Mouse (Mus musculus) ES-E14 (cell line): ENCODE data around the gene Stxbp6. TPM values are rescaled to one million over a fixed set of nuclear protein-coding genes. Genes with fewer than 3 reads are reported as not detected.

Experiments
- DNase-seq: peaks from one replicate; pipeline ENCODE4 v3.0.0-alpha.2; 2013; ENCODE audit warnings: low read depth, low spot score
- H3K27ac ChIP-seq: 2 replicates; pipeline ENCODE4 v1.5.1; 2012; ENCODE audit warnings: low read depth, mild to moderate bottlenecking, low read length, moderate library complexity, mixed read lengths; ENCODE audit not compliant: poor library complexity, insufficient read depth, severe bottlenecking
- H3K36me3 ChIP-seq: 2 replicates; pipeline ENCODE4 v1.6.1; 2012; ENCODE audit warnings: mild to moderate bottlenecking, low read length, moderate library complexity, mixed read lengths; ENCODE audit not compliant: control insufficient read depth, poor library complexity, insufficient read depth, severe bottlenecking
- H3K4me1 ChIP-seq, 2 experiments: fragments of 150-350 bp in 1 of 2; sonication (generic) in 1 of 2; 2 replicates each; pipeline ENCODE4 v1.6.1; 2012; ENCODE audit warnings: low read length in 2 of 2, mild to moderate bottlenecking in 1 of 2, mixed read lengths in 1 of 2; ENCODE audit not compliant: control insufficient read depth in 2 of 2, insufficient read depth in 2 of 2, poor library complexity in 1 of 2
- H3K4me3 ChIP-seq, 2 experiments: fragments of 150-350 bp in 1 of 2; sonication (generic) in 1 of 2; 2 replicates each; pipeline ENCODE4 v1.5.1; 2012; ENCODE audit warnings: low read length in 2 of 2, low read depth in 1 of 2, mild to moderate bottlenecking in 1 of 2, mixed read lengths in 1 of 2; ENCODE audit not compliant: insufficient read depth in 1 of 2, poor library complexity in 1 of 2, severe bottlenecking in 1 of 2
- H3K9ac ChIP-seq: 2 replicates; pipeline ENCODE4 v1.6.1; 2012; ENCODE audit warnings: low read depth, mild to moderate bottlenecking, low read length, mixed read lengths; ENCODE audit not compliant: poor library complexity, insufficient read depth, severe bottlenecking
- H3K9me3 ChIP-seq: fragments of 150-350 bp; sonication (generic); 2 replicates; pipeline ENCODE4 v1.6.1; 2012; ENCODE audit warnings: low read depth, mild to moderate bottlenecking, low read length; ENCODE audit not compliant: control insufficient read depth, insufficient read depth
- CHD2 ChIP-seq: IDR thresholded peaks from 2 replicates; pipeline ENCODE4 v1.6.1; 2014; ENCODE audit warnings: mild to moderate bottlenecking, low read depth, low read length, inconsistent platforms
- HCFC1 ChIP-seq: IDR thresholded peaks from 2 replicates; pipeline ENCODE4 v1.6.1; 2012; ENCODE audit warnings: low read length, inconsistent platforms, borderline replicate concordance; ENCODE audit not compliant: insufficient read depth
- MAFK ChIP-seq: IDR thresholded peaks from 2 replicates; pipeline ENCODE4 v1.6.1; 2014; ENCODE audit warnings: mild to moderate bottlenecking, low read depth, low read length, inconsistent platforms; ENCODE audit not compliant: insufficient read depth
- ZC3H11A ChIP-seq: IDR thresholded peaks from 2 replicates; pipeline ENCODE4 v1.6.1; 2012; ENCODE audit warnings: low read depth, mild to moderate bottlenecking, inconsistent platforms, low read length, borderline replicate concordance
- ZNF384 ChIP-seq: IDR thresholded peaks from 2 replicates; pipeline ENCODE4 v1.6.1; 2012; ENCODE audit warnings: low read depth, low read length, inconsistent platforms
- in situ Hi-C, 2 experiments: fragments of 600-800 bp; cut with MboI; formaldehyde crosslinking; loops; one replicate each; pipeline ENCODE4 v1.15.1; 2025; ENCODE audit warnings: low sequenced_read_pairs in 2 of 2, inconsistent platforms in 1 of 2; ENCODE audit not compliant: unreplicated experiment in 2 of 2
- total RNA-seq: library from RNA; depleted of rRNA; stranded (reverse); fragments of 300-350 nt; gene quantifications from 2 replicates; pipeline ENCODE4 v1.2.3, GENCODE M21; 2012

Stxbp6 gene
- total RNA-seq, 1 experiment, result 0.76 TPM

GRCm38 (mm10) chr12:44872697-44873096, 201.8 kb downstream of the Stxbp6 start:
- H3K9me3 ChIP-seq, result no peaks in the 10 kb centered on the region
- H3K36me3 ChIP-seq, result no peaks in the 10 kb centered on the region
- no peak overlapping the region for H3K9ac ChIP-seq
- no peak overlapping the region for H3K4me3 ChIP-seq
- in situ Hi-C loops, result no loop called here
- no peak for TF ChIP-seq HCFC1
- no peak for TF ChIP-seq ZNF384
- TF ChIP-seq ZC3H11A, result no peak
- H3K4me1 ChIP-seq, result no peaks in the 10 kb centered on the region
- no peak overlapping the region for H3K27ac ChIP-seq
- DNase-seq, result no peak

GRCm38 (mm10) chr12:44865442-44865841, 209.1 kb downstream of the Stxbp6 start:
- in situ Hi-C loops, result no loop called here
- H3K9me3 ChIP-seq, result no peaks in the 10 kb centered on the region
- DNase-seq, result no peak

DNA sequence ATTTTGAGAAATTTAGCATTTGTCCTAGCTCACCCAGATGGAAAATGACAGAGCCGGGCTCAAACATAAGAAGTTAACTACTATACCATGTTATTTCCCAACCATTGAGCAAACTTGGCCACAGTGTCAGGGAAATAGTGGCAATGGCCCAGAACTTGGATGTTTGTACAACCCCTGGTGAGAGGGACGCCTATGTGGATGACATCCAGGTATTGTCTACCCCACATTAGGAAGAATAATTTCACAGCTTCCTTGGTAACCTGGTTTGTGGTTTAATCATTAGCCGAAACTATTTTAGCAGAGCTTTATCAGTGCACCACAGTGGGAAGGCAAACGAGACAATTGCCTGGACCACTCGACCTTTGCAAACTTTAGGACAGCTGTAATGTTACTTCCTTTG, 215.1 kb downstream of the Stxbp6 start:
- H3K9ac ChIP-seq, result no peak overlapping the region
- no peaks in the 10 kb centered on the region for H3K9me3 ChIP-seq
- no peaks in the 10 kb centered on the region for H3K36me3 ChIP-seq
- TF ChIP-seq CHD2 (no peak), HCFC1 (no peak), ZNF384 (no peak), MAFK (no peak), ZC3H11A (no peak)
- no peak overlapping the region for H3K4me3 ChIP-seq
- no peak overlapping the region for H3K27ac ChIP-seq
- H3K4me1 ChIP-seq, result no peaks in the 10 kb centered on the region
- in situ Hi-C loops, result no loop called here
- no peak for DNase-seq

More at GRCm38 (mm10) chr12:44865442-44865841, 209.1 kb downstream of the Stxbp6 start:
- Histone ChIP-seq H3K9ac (no peak overlapping the region), H3K4me3 (no peak overlapping the region), H3K36me3 (no peaks in the 10 kb centered on the region), H3K27ac (no peak overlapping the region), H3K4me1 (no peaks in the 10 kb centered on the region)
- no peak for TF ChIP-seq ZC3H11A
- no peak for TF ChIP-seq HCFC1

DNA sequence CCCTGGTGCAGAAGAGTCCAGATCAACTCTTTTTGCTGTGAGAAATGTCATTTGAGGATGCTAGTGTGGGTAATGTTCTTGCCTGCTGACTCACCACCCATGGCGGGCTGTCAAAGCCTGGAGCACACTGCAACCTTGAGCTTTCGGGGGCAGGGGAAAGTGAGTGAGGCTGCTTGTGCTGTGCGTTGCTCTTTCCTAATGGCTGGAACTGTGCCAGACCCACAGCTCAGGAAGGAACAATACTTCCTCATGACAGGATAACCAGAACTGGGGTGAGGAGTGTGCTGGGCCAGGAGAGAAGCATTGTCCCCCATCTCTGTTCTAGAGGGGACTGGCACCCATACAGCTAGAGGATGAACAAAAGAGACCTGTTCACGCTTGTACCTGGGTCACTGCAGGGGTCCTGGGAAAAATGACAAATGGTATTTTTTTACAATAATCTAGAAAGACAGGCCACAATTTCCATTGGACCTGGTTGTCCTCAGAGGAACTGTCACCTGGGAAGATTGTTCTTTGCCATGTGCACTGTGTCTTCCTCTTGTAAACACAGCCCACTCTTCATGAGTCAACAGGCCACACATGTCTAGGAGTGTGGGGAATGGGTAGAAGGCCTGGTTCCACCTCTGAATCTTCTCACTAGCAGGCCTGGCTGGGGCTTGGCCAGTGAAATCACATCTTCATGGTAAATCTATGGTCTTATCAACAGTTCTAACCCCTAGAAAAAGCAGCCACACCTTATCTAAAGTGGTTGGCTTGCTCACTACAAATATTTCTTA, 216.2 kb downstream of the Stxbp6 start:
- no peaks in the 10 kb centered on the region for H3K4me1 ChIP-seq
- no peak overlapping the region for H3K9ac ChIP-seq
- H3K36me3 ChIP-seq, result no peaks in the 10 kb centered on the region
- no peak overlapping the region for H3K27ac ChIP-seq
- no peak overlapping the region for H3K4me3 ChIP-seq
- no peak for TF ChIP-seq ZNF384
- no peak for TF ChIP-seq ZC3H11A
- TF ChIP-seq MAFK, result no peak
- no peak for TF ChIP-seq CHD2
- no peak for TF ChIP-seq HCFC1
- H3K9me3 ChIP-seq, result no peaks in the 10 kb centered on the region
- DNase-seq, result no peak
- in situ Hi-C loops, result no loop called here

GRCm38 (mm10) chr12:44852024-44852423, 222.5 kb downstream of the Stxbp6 start:
- TF ChIP-seq ZC3H11A (no peak), ZNF384 (no peak), HCFC1 (no peak), CHD2 (no peak), MAFK (no peak)
- H3K4me3 ChIP-seq, result no peak overlapping the region
- no peaks in the 10 kb centered on the region for H3K9me3 ChIP-seq
- no peak overlapping the region for H3K27ac ChIP-seq
- DNase-seq, result no peak
- in situ Hi-C loops, result no loop called here
- no peaks in the 10 kb centered on the region for H3K4me1 ChIP-seq
- no peak overlapping the region for H3K9ac ChIP-seq
- no peaks in the 10 kb centered on the region for H3K36me3 ChIP-seq
